Mouse (Mus musculus): ENCODE results near the gene 9930104L06Rik. TPM values are rescaled to one million over a fixed set of nuclear protein-coding genes. Genes with fewer than 3 reads are reported as not detected.

The 9930104L06Rik gene
- total RNA-seq, 2 experiments from 2014 or later, result 5.9 to 7.3 TPM

- DNase-seq, result no peak
- intact Hi-C loops (cut with DNase I; ENCODE audit: low total_unique reads), result no loop called here
Measured at GRCm38 (mm10) chr4:124987711-124988097, 50.9 kb downstream of the 9930104L06Rik start.

GRCm38 (mm10) chr4:124988382-124988781, 51.5 kb downstream of the 9930104L06Rik start:
- intact Hi-C loops (cut with DNase I; ENCODE audit: low total_unique reads), result no loop called here
- no peak for DNase-seq

DNA sequence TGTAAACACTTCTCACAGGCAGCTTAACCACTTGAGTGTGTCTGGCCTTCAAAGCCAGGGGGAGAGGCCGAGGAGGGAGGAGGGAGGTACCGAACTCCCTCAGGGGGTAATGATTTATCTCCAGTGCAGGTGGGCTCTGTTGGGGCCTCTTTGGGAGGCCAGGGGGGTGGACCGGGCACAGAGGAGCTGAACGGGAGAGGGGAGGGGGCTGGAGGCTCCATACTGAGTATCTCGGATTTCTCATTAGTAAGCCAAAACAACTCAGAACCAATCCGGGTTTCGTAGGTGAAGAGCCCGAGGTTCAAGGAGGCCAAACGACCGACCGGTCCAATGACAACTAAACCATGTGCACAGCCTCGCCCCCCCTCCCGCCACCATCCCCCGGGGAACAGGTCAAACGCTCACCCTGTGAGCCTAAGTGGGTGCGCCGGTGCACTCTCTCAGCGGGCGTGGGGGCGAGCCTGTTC, 53.0 kb downstream of the 9930104L06Rik start:
- intact Hi-C loops (cut with DNase I; ENCODE audit: low total_unique reads), result no loop called here
- no peak for DNase-seq

GRCm38 (mm10) chr4:124990325-124990724, 53.5 kb downstream of the 9930104L06Rik start:
- intact Hi-C loops (cut with DNase I; ENCODE audit: low total_unique reads), result no loop called here
- DNase-seq, result no peak

Other genes with a start within 250 kb of the 9930104L06Rik start
- gene Utp11, start 243.4 kb upstream of the 9930104L06Rik start, total RNA-seq (2021), result 10 to 100 TPM; 16.5 to 20.4 TPM
- gene Fhl3, start 236.3 kb upstream of the 9930104L06Rik start, total RNA-seq (2021), result 100 to 1,000 TPM in 1 of 2 experiments, 10 to 100 TPM in 1; 77.5 to 112 TPM
- 10 to 100 TPM; 14.7 to 17.4 TPM for gene Sf3a3, start 222.3 kb upstream of the 9930104L06Rik start, total RNA-seq (2021)
- 1 to 10 TPM; 8.7 to 9.4 TPM for gene Inpp5b, start 195.2 kb upstream of the 9930104L06Rik start, total RNA-seq (2021)
- 10 to 100 TPM in 1 of 2 experiments, 1 to 10 TPM in 1; 8.0 to 10.7 TPM for gene Mtf1, start 134.9 kb upstream of the 9930104L06Rik start, total RNA-seq (2021)
- gene Yrdc, start 86.4 kb upstream of the 9930104L06Rik start, total RNA-seq (2021), result 1 to 10 TPM; 7.9 to 8.4 TPM
- 10 to 100 TPM; 20.2 to 21.4 TPM for gene 1110065P20Rik, start 85.9 kb upstream of the 9930104L06Rik start, total RNA-seq (2021)
- under 1 TPM; 0.16 TPM for gene Maneal, start 74.9 kb upstream of the 9930104L06Rik start, total RNA-seq (2021)
- not detected for gene Epha10, start 56.1 kb upstream of the 9930104L06Rik start, total RNA-seq (2021)
- 1 to 10 TPM; 3.8 to 4.0 TPM for gene Cdca8, start 2.3 kb downstream of the 9930104L06Rik start, total RNA-seq (2021)
- gene Rspo1, start 49.4 kb downstream of the 9930104L06Rik start, total RNA-seq (2021), result under 1 TPM in 1 of 2 experiments, not detected in 1; 0.33 TPM
- gene Gnl2, start 79.5 kb downstream of the 9930104L06Rik start, total RNA-seq (2021), result 10 to 100 TPM; 27.2 to 29.3 TPM
- not detected for gene Dnali1, start 128.7 kb downstream of the 9930104L06Rik start, total RNA-seq (2021)
- 1 to 10 TPM; 5.6 to 5.8 TPM for gene Snip1, start 129.6 kb downstream of the 9930104L06Rik start, total RNA-seq (2021)
- 10 to 100 TPM in 1 of 2 experiments, 1 to 10 TPM in 1; 8.4 to 10.1 TPM for gene Meaf6, start 148.1 kb downstream of the 9930104L06Rik start, total RNA-seq (2021)
- 1 to 10 TPM; 1.5 to 2.5 TPM for gene Zc3h12a, start 190.8 kb downstream of the 9930104L06Rik start, total RNA-seq (2021)

Data from gastrocnemius, postnatal 14 days (tissue).